Mouse (Mus musculus): Measurements from ENCODE around the gene Rab11fip4.
"Not testable (repeated sequence)": the region's sequence is repeated elsewhere in the genome, so short reads cannot be mapped to it uniquely, and the experiment has no call there.

Gene Rab11fip4

DNA sequence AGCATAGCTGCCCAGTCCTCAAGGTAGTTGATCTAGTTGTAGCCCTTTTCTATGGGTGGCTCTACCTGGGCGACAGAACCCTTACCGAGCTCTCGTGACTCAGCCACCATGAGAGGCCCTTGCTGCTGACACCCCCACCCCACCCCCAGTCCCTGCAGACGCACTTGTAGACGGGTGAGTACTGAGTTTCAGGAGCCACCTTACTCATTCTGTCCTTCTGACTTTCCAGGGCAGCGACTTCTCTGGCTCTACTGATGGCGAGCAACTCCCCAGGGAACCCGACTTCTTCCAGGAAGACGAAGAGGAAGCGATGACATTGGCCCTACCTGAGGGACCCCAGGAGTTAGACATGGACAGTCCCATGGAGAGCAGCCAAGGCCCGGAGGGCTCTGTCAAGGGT lies 89.5 kb downstream of the Rab11fip4 start:
- DNase-seq = no peak

DNA sequence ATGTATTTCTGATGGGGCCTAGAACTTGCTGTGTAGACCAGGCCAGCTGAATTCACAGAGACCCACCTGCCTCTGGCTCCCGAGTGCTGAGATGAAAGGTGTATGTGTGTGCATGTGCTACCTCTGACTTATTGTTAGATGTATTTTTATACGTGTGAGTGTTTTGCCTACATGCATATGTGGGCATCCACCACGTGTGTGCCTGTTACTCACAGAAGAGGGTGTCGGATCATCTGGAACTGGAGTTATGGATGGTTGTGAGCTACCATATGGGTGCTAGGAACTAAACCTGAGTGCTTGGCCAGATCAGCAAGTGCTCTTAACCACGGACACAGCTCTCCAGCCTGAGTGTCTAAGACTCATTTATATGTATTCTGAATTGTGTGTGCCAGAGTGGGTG lies 90.2 kb downstream of the Rab11fip4 start:
- no peak for DNase-seq

DNA sequence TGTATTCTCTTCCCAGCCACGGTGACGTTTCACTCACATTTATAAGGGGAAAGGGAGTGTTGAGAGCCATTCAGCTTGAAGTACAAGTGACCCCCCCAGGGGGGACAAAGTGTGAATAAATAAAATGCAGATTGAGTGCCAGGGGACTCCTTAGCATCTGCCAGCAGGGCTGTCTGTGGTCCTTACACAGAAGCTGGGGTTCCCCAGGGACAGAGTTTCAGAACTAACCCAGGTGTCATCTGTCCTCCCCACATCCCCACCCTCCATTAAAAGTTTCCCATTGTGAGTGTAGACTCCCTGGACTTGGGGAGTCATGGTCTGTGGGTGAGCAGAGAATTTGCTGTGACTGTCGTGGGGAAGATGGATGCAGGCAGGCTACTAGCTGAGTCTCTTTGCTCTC lies 90.8 kb downstream of the Rab11fip4 start:
- DNase-seq = no peak

DNA sequence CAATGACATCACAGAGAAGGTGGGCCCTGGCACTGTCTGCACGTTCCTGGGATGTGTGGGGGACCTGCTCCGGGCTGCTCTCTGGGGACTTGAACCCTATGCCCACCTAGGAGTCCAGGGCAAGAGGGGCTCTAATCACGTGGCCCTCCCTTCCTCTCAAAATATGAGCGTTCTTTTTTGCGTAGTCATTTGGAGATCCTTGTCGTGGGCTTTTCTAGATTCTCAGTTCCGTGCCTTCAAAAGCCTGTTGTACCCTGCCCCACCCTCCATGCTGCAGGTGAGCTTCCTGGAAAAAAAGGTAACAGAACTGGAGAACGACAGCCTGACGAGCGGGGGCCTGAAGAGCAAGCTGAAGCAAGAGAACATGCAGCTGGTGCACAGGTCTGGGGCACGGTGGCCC lies 94.1 kb downstream of the Rab11fip4 start:
- no peak for DNase-seq

DNA sequence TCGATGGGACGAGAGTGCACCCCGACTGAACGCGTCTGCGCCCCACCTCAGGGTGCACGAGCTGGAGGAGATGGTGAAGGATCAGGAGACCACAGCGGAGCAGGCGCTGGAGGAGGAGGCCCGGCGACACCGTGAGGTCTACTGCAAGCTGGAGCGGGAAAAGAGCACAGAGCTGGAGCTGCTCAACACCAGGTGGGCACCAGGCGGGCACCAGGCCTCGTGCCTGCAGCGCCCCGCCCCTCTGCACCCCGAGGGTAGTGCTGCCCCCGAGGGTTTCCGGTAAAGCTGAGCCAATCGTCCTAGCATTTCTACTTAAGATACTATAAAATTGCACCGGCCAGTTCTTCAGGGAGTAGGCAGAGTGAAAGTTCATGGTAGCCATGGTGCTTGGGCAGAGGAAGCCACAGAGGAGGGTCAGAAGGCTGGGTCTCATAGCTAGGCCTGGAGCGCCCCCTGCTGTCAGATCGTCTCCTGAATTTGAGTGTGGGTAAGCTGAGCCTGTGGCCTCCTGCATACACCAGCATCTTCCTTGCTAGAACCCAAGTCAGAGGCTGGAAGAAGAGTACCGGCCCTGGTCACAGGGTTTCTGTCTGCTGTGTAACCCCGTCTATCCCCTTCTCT lies 95.6 kb downstream of the Rab11fip4 start:
- DNase-seq = peak; percentile 93 to 97

DNA sequence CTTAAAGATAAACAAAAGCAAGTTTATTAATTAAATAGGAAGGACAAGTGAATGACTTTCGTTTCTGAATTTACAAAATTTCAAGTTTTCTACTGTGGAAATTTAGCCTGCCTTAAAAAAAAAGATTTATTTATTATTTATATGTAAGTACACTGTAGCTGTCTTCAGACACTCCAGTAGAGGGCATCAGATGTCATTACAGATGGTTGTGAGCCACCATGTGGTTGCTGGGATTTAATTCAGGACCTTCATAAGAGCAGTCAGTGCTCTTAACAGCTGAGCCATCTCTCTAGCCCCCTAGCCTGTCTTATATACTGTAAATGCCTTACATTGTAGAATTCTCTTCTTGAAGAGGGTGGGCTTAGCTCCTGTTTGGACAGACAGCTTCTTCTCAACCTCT lies 98.9 kb downstream of the Rab11fip4 start:
- no peak for DNase-seq

DNA sequence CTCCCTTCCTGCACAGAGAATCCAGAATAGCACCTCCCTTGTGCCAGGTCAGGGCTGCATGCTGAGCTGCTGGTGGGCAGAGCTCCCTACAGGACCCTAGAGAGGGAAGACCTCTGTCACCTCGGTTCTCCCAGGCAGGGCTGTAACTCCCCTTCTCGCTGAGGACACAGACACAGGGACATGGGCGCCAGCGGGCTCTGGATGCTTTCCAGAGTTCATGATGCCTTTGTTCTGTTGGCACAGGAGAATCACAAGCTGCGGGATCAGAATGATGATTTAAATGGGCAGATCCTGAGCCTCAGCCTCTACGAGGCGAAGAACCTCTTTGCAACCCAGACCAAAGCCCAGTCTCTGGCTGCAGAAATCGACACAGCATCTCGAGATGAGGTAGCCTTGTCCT lies 100.5 kb downstream of the Rab11fip4 start:
- peak in 1 of 2 experiments; percentile 44 for DNase-seq

DNA sequence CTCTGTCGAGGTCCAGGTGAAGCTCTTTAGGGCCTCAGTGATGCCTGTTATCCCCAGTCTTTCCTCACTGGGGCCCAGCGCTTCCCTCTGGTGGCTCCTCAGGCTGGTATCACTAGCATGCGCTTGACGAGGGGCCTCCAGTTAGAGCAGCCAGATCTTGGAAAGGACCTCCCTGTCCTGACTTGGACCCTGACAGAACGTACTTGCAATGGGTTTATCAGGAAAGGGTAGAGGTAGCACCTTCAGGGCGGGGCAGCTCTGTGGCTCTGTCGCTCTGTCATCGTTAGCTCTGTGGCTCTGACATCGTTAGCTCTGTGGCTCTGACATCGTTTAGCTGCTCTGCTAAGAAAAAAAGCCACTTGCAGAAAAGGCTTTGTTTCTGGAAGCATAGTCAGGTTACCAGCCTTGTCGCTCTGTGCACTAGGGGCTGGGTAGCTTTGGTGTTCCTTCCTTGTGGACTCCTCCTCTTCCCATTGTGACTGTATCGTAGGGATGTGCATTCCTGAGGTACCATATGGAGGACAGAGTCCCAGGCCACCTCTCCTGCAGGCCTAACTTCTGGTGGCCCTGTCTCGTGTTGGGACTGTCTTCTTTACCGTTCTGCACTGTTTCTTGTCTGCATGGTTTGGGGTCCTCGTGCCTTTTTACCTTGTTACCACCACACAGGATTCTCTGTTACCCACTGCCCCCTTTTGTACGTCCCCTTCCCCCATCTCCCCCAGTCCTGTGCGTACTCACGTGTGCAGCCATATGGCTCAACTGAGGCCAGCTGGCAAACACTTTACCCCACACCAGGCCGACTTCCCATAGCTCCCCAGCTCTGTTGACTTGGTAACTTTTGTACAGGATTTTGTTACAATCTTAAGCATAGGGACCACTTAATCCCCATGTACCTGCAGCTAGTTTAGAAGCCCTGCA lies 105.6 kb downstream of the Rab11fip4 start:
- peak in 1 of 2 experiments; percentile 34 for DNase-seq

DNA sequence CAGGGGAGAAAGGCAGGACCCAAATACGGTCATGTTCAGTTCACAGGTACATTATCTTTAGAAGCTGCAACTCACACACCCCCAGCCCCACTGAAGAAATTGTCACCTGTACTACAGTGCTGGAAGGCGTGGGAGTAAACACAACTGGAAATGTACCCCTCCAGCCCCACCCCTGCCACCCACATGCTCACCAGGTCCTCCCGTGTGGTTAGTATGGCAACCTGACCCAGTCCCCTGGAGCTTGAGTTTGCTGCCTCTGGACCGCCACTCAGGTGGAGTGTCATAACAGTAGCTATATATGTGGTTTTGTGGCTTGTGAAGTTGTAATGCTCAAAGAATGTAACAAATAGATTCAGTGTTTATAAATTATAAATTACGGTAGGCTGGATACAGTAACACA lies 107.1 kb downstream of the Rab11fip4 start:
- no peak for DNase-seq

DNA sequence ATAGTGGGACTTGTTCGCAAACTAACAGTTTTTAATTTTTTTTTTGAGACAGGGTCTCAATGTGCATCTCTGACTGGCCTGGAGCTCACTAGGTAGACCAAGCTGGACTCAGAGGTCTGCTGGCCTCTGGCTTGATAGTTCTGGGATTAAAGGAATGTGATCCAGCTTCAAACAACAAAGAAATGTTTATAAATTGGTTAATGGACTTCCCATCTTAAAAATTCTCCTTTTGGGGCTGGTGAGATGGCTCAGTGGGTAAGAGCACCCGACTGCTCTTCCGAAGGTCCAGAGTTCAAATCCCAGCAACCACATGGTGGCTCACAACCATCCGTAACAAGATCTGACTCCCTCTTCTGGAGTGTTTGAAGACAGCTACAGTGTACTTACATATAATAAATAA lies 107.5 kb downstream of the Rab11fip4 start:
- DNase-seq = not testable (repeated sequence)

DNA sequence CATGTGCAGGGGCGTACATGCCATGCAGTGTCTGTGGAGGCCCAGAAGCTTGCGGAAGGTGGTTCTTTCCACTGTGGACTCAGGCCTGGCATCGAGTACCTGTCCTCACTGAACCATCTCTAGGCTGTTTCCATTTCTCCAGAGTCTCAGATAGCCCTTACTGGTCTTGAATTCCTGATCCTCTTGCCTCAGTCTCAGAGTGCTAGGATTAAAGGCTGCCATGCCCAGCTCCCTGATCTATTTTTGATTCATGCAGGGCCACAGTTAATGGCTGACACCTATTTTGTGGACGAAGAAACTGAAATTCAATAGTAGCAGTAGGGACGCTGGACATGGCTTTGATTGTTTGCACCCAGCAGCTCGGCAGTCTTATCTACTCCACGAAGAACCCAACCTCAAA lies 110.5 kb downstream of the Rab11fip4 start:
- DNase-seq = no peak

DNA sequence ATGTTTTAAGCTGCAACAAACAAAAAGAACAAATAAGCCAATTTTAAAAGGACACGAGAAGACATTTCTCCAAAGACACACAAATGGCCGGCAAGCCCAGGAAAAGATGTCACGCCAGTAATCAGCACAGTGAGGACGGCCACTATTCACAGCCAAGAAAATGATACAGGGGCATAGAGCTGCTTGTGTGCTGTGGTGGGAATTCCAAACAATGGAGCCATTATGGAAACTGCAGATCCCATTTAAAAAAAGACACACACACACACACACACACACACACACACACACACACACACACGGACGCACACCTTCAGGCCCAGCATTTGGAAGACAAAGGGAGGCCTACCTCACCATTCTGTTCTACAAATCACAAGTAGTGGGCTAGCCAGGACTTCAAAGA lies 111.1 kb downstream of the Rab11fip4 start:
- DNase-seq = no peak

DNA sequence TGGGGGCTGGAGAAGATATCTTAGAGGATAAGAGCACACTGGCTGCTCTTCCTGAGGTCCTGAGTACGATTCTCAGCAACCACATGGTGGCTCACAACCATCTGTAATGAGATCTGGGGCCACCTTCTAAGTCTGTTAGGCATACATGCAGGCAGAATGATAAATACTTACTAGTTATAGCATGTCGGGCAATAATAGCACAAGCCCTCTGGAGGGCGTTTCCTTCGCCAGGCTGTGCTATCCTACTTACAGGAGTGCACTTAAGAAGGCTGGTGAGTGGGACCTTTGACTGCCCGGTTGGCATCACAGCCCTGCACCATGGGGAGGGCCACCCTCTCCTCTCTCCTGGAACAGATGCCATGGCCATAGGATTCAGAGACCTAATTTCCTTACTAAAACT lies 112.4 kb downstream of the Rab11fip4 start:
- DNase-seq = peak; percentile 42 to 49

DNA sequence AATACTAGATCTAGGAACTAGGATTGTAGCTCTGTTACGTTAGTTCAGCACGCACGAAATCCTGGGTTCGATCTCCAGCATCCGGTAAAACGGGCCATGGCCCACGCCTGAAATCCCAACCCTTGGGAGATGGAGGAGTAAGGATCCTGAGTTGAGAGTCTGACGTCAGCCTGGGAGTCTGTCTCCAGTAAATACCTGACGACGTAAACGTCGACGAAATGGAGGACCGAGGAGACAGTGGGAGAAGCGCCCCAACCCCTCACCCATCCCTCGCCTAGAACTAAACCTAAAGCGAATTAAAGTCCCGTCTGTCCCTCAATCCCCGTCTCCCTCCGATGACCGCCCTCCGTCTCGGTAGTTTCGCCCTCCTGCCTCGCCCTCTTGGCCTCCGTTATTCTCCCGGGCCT lies 112.9 kb downstream of the Rab11fip4 start:
- no peak for DNase-seq

DNA sequence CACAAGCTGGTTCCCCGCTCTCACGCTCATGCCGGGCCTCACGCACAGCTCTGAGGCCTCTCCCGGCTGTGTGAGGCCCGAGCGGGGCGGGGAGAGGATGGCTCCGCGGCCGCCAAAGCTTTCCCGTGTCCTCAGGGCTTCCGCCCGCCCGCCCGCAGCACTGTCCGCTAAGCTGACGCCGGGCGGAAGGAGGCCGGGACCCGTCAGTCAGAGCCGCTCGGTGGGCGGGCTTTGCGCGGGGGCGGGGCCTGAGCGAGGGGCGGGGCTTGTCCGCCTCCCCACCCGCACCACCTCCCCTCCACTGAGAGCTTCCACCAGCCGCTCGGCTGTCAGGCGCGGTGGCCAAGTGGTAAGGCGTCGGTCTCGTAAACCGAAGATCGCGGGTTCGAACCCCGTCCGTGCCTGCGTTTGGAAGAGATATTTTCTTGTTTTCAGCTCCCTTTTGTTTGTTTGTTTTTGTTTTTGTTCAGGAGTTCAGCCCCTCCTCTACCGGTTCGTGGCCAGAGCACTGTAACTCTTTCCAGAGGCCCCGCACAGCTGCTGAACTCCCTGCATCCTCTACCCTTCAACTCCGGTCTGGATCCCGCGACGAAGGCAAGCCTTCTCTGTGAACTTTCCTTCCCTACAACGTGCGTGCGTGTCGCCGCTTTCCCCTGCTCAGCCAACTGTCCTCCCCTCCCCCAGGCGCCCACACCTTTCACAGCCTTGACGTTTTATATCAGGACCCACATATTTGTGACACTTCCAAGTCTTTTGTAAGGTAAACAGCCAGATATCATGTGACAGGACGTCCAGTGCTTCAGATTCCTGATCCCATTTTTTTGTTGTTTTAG lies 113.5 kb downstream of the Rab11fip4 start:
- peak; percentile 96 to 98 for DNase-seq

DNA sequence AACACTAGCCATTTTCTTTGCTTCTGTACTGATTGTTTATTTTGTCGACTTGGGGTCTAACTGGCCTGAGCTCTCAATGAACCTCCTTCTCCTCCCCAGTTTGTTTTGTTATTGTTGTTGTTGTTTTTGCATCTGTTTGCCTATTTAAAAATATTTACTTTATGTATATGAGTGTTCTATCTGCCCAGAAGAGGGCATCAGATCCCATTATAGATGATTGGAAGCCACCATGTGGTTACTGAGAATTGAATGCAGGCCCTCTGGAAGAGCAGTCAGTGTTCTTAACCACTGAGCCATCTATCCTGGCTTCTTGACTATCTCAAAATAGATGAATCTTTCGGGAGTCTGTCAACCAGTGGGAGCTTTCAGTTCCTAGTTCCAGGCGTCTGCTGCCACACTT lies 116.1 kb downstream of the Rab11fip4 start:
- DNase-seq = no peak

DNA sequence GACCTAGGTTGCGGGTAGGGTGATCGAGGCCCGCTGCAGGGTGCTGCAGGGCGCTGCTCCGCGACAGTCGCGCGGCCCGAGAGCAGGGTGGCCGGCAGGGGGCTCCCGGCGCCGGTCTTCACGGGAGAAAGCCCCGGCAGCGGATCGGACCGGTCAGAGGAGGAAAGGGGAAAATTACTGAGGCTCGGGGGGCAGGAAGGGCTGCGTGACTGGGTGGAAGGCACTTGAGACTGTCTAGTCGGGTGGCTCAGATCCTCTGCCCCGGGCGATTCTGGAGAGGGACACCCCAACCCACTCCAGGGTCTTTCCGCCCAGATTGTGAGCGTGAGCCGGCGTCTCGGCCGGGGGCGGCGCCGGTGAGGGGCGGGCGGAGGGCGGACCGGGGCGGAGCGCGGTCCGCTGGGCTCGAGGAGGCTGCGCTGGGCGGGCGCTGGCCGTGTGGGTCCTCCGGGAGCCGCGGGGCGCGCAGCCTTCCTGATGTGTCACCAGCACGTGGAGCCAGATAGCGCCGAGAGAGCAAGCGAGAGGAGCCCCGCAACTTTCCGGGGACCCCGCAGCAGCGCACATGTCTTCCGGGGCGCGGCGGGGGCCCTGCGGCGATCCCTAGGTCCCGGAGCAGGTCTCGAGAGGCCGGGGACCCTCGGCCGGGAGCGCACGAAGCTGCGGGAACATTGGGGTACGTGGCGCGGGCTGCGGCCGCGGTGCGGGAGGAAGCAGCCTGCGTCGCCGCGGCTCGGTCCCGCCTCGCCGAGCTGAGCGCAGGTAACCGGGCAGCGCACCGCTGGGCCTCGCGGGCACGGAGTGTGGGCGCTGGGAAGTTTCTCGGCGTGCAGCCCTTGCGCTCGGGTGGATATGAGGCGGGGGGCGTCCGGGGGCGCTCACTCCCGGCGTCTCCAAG lies 120.1 kb downstream of the Rab11fip4 start:
- DNase-seq = peak; percentile 72 to 77

DNA sequence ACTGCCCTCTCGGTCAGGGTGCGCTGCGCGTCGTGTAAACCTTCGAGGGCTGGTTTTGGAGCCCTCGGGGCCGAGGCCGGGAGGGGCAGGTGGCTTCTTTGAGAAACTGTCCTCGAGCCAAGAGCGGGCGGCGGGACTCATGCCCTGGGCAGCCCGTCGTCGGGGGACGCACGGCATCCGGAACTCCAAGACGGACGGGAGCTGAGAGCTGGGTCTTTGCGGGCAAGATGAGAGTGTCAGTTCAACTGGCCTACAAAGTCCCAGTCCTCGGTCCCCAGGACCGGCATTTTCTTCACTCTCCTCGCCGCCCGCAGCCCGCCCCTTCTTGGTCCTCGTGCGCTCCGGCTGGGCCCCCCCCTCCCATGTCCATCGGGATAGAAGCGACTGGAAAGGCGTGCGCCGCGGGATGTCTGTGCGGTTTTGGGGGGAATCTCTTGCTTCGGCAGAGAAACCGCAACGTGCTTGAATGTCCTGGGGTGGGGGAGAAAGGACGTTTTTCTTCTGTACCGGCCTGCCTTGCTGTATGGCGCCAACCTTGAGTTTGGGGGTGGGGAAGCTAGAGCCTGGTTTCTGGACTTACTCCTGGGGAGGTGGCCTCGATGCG lies 120.9 kb downstream of the Rab11fip4 start:
- no peak for DNase-seq

DNA sequence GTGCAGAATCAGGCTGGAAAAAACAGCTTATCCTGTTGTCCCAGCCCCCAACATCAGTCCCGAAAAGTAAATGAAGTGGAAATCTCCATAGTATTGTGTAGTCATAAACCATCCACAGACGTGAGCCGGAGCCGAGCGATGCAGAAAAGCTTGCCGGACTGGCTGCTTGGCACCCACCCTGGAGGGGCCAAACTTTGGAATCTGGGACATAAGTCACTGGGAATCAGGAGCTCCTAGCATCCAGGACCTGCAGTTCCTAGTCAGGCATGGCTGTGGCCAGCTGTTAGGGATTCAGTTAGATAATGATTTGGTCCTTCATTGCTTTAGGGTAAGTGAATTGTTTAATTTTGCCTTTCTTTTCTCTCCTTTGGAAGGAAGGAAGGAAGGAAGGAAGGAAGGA lies 122.2 kb downstream of the Rab11fip4 start:
- no peak for DNase-seq

DNA sequence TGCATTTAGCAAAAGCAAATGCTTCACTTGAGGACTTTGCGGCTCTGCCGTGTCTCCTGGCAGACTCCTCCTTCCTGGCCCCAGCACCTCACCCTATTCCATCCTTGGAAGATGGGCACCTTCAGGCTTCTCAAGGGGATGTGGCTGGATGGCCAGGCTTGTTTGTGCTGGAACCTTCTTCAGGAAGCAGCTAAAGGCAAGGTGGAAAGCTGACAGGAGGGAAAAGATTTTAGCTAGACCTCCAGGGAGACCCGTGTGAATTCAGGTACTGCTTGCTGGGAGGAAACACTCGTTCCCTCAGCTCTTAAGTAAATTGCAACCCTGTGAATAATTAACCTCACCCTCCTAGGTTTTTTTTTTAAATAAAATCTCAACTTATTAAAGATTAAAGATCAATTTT lies 122.7 kb downstream of the Rab11fip4 start:
- DNase-seq = no peak

DNA sequence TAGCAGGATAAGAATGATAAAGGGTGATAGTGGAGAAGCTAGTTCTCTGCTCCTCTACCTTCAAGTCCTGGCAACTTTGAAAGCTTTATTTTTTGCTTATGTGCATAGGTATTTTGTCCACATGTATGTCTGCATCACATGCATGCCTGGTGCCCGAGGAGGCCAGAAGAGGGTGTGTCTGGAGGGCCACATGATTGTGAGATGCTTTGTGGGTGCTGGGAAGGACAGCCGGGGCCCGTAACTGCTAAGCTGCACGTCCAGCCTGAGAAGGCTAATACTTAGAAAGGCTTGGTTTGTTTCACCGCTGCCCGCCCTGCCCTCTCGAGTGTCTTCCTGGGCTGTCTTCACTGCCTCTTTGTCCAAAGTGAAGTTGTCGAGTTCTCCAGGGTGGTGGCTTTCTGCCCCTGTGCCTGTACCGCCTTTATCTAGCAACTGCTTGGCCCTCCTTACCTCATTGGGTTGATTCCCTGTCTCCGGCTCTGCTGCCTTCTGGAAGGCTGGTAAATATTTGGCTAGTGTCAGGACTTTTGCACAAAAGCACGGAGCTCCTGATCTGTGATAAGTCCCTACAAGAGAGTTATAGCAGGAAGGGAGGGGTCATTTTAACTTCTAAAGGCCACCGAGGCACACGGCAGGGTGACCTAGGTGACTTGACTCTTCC lies 123.2 kb downstream of the Rab11fip4 start:
- DNase-seq = no peak

All from cerebellum, postnatal 36 days (tissue).